Mouse (Mus musculus) C2C12 (cell line): Measurements from ENCODE around the gene Dnaja4. TPM values are rescaled to one million over a fixed set of nuclear protein-coding genes. Genes with fewer than 3 reads are reported as not detected.

Source experiments
- H3K27me3 ChIP-seq: one replicate; pipeline ENCODE4 v1.6.1; 2011; ENCODE audit not compliant: control insufficient read depth, insufficient read depth, insufficient read length
- H3K36me3 ChIP-seq: one replicate; pipeline ENCODE4 v1.6.1; 2011; ENCODE audit not compliant: control insufficient read depth, insufficient read depth
- H3K4me3 ChIP-seq: one replicate; pipeline ENCODE4 v1.5.1; 2011; ENCODE audit warnings: mild to moderate bottlenecking, control low read depth; ENCODE audit not compliant: poor library complexity, insufficient read depth, severe bottlenecking
- H3K79me2 ChIP-seq: one replicate; pipeline ENCODE4 v1.6.1; 2011; ENCODE audit not compliant: control insufficient read depth, insufficient read depth
- H3K79me3 ChIP-seq: one replicate; pipeline ENCODE4 v1.6.1; 2011; ENCODE audit warnings: low read depth, control low read depth
- H3ac ChIP-seq: one replicate; pipeline ENCODE3; 2011; ENCODE audit warnings: low read depth; ENCODE audit not compliant: control insufficient read depth, insufficient read length
- CEBPB ChIP-seq: IDR thresholded peaks from one replicate; pipeline ENCODE4 v1.6.1; 2011; ENCODE audit warnings: low read depth, mild to moderate bottlenecking, control low read depth, moderate library complexity
- CTCF ChIP-seq: IDR thresholded peaks from one replicate; pipeline ENCODE4 v1.5.1; 2011; ENCODE audit not compliant: control insufficient read depth, insufficient read depth, insufficient read length
- FOSL1 ChIP-seq: IDR thresholded peaks from one replicate; pipeline ENCODE4 v1.8.0; 2011; ENCODE audit warnings: mild to moderate bottlenecking, low read length; ENCODE audit not compliant: poor library complexity, insufficient read depth, severe bottlenecking
- MAX ChIP-seq: IDR thresholded peaks from one replicate; pipeline ENCODE4 v1.6.1; 2011; ENCODE audit warnings: mild to moderate bottlenecking, control low read depth
- MYOD1 ChIP-seq: IDR thresholded peaks from one replicate; pipeline ENCODE4 v1.6.1; 2011; ENCODE audit warnings: low read depth; ENCODE audit not compliant: control insufficient read depth, insufficient read length
- MYOG ChIP-seq: IDR thresholded peaks from one replicate; pipeline ENCODE4 v1.6.1; 2011; ENCODE audit not compliant: control insufficient read depth, insufficient read length; ENCODE audit errors: extremely low read depth
- USF1 ChIP-seq: IDR thresholded peaks from one replicate; pipeline ENCODE4 v1.6.1; 2011; ENCODE audit warnings: low read depth, mild to moderate bottlenecking, control low read depth, moderate library complexity
- polyA plus RNA-seq: library from polyadenylated mRNA; unstranded; fragments of >200 nt; fragmentation: generic; extraction: Trizol; gene quantifications from one replicate; pipeline ENCODE4 v1.2.1, GENCODE M21; 2012; ENCODE audit warnings: missing spikeins

The Dnaja4 gene
- polyA plus RNA-seq, 1 experiment = 7.1 TPM

GRCm38 (mm10) chr9:54658773-54659172 is 39.9 kb upstream of the Dnaja4 start:
- TF ChIP-seq MAX (no peak), MYOD1 (no peak), CTCF (no peak), CEBPB (no peak), FOSL1 (no peak), USF1 (no peak), MYOG (no peak)
- Histone ChIP-seq H3K79me2 (no peaks in the 10 kb centered on the region), H3ac (no peak overlapping the region), H3K4me3 (no peak overlapping the region), H3K27me3 (no peaks in the 10 kb centered on the region), H3K36me3 (no peaks in the 10 kb centered on the region), H3K79me3 (no peaks in the 10 kb centered on the region)

GRCm38 (mm10) chr9:54661605-54662377 is 36.9 kb upstream of the Dnaja4 start, which contains the start of gene Acsbg1:
Acsbg1 (minus strand) TSS chr9:54661870.
- TF ChIP-seq FOSL1 (no peak), CTCF (no peak), MYOG (no peak), USF1 (no peak), MYOD1 (no peak), MAX (no peak), CEBPB (no peak)
- Histone ChIP-seq H3K4me3 (no peak within 1 kb of the TSS), H3K36me3 (no peaks in the 10 kb centered on the region), H3ac (no peak within 1 kb of the TSS), H3K79me2 (no peaks in the 10 kb centered on the region), H3K27me3 (no peaks in the 10 kb centered on the region), H3K79me3 (no peaks in the 10 kb centered on the region)

GRCm38 (mm10) chr9:54664358-54664757 is 34.3 kb upstream of the Dnaja4 start:
- H3K79me3 ChIP-seq = no peaks in the 10 kb centered on the region
- no peak overlapping the region for H3K4me3 ChIP-seq
- no peaks in the 10 kb centered on the region for H3K79me2 ChIP-seq
- H3K27me3 ChIP-seq = no peaks in the 10 kb centered on the region
- no peak overlapping the region for H3ac ChIP-seq
- TF ChIP-seq FOSL1 (no peak), MYOD1 (no peak), MAX (no peak), CTCF (no peak), CEBPB (no peak), MYOG (no peak), USF1 (no peak)
- H3K36me3 ChIP-seq = no peaks in the 10 kb centered on the region

GRCm38 (mm10) chr9:54666116-54666515 is 32.6 kb upstream of the Dnaja4 start:
- Histone ChIP-seq H3K79me3 (no peaks in the 10 kb centered on the region), H3K79me2 (no peaks in the 10 kb centered on the region), H3K27me3 (no peaks in the 10 kb centered on the region), H3K4me3 (no peak overlapping the region), H3ac (no peak overlapping the region), H3K36me3 (no peaks in the 10 kb centered on the region)
- TF ChIP-seq MYOG (no peak), MAX (no peak), FOSL1 (no peak), CTCF (no peak), USF1 (no peak), MYOD1 (no peak), CEBPB (no peak)

GRCm38 (mm10) chr9:54668455-54668854 is 30.2 kb upstream of the Dnaja4 start:
- H3K79me2 ChIP-seq = no peaks in the 10 kb centered on the region
- TF ChIP-seq MYOG = no peak
- TF ChIP-seq MYOD1 = no peak

GRCm38 (mm10) chr9:54671962-54672361 is 26.7 kb upstream of the Dnaja4 start:
- H3K79me2 ChIP-seq = no peaks in the 10 kb centered on the region
- H3K4me3 ChIP-seq = no peak overlapping the region
- H3K79me3 ChIP-seq = no peaks in the 10 kb centered on the region
- H3ac ChIP-seq = no peak overlapping the region
- no peak for TF ChIP-seq MAX
- no peak for TF ChIP-seq CEBPB
- no peak for TF ChIP-seq USF1
- no peak for TF ChIP-seq MYOD1
- TF ChIP-seq FOSL1 = no peak
- no peak for TF ChIP-seq MYOG
- no peak for TF ChIP-seq CTCF
- no peaks in the 10 kb centered on the region for H3K36me3 ChIP-seq
- H3K27me3 ChIP-seq = no peaks in the 10 kb centered on the region

More at GRCm38 (mm10) chr9:54668455-54668854, 30.2 kb upstream of the Dnaja4 start:
- Histone ChIP-seq H3K27me3 (no peaks in the 10 kb centered on the region), H3K79me3 (no peaks in the 10 kb centered on the region), H3K36me3 (no peaks in the 10 kb centered on the region), H3ac (no peak overlapping the region), H3K4me3 (no peak overlapping the region)

- Histone ChIP-seq H3ac (no peak overlapping the region), H3K79me2 (no peaks in the 10 kb centered on the region), H3K79me3 (no peaks in the 10 kb centered on the region), H3K36me3 (no peaks in the 10 kb centered on the region), H3K27me3 (no peaks in the 10 kb centered on the region), H3K4me3 (no peak overlapping the region)
- TF ChIP-seq FOSL1 = no peak
- TF ChIP-seq CTCF = no peak
- no peak for TF ChIP-seq MYOD1
- TF ChIP-seq CEBPB = no peak
- TF ChIP-seq MYOG = no peak
- no peak for TF ChIP-seq MAX
- TF ChIP-seq USF1 = no peak
Measured at GRCm38 (mm10) chr9:54673887-54674286, 24.8 kb upstream of the Dnaja4 start.
